Mouse (Mus musculus) liver, postnatal 0 days (tissue): ENCODE measurements around the gene Gyg.

Experiments used
- CTCF ChIP-seq: sonication (generic); IDR thresholded peaks from 2 replicates; pipeline ENCODE4 v1.5.1; 2016; ENCODE audit warnings: antibody characterized with exemption, low read depth
- EP300 ChIP-seq: IDR thresholded peaks from 2 replicates; pipeline ENCODE4 v1.6.1; 2016; ENCODE audit warnings: antibody characterized with exemption, low read depth, mild to moderate bottlenecking

DNA sequence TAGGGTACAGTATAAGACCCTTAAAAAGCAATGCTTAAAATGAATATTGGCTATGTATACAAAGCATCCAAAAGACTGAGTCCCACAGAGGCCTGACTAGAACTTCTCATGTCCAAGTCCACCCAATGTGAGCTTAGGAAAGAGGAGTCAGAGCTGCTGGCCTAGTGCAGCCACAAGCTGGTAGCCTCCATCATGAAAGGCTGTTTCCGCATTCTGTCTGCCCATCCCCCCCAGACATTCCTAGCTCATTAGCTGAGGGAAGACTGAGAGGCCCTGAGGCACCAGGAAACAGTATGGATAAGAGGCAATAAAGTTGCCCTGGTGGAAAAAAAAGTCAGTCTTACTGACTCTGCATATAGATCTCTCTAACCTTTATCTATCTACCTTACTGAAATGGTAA lies 13.4 kb downstream of the Gyg start:
- TF ChIP-seq CTCF (no peak), EP300 (no peak)
